Mouse (Mus musculus): ENCODE measurements around the gene CK137956.

DNA sequence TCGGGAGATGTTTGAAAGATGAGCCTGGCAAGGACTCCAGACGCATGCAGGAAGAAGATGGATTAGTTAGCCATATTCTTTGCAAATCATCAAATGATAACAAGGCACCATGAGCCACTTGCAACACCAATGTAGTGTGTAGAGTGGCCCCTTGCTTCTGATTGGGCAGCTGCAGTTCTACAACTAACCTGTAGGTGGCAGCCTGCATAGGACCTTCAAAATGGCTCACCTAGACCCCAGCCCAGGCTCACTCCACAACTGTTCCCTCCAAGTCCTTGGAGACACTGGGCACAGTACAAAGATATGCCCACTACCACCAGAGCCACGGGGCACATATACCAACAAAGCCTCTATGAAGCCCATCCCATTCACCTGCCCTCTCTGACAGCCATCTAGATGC is 35.4 kb downstream of the CK137956 start:
- TF ChIP-seq CTCF (IDR thresholded peaks at IDR 0.05; ENCODE audit: low read depth), result peak; percentile 61
- no peak for TF ChIP-seq EP300 (IDR thresholded peaks at IDR 0.05; ENCODE audit: low read depth)
